Mouse (Mus musculus): ENCODE measurements at regions not wholly inside any gene's neighbourhood (a gene's known extent, or its start where the extent isn't known, plus 50 kb on each side); places are given as distances from the start of the nearest gene placed in this dataset.

- DNase-seq (ENCODE audit: low read depth, low spot score): no peak
Measured at GRCm38 (mm10) chr11:37309691-37310090, 73.9 kb upstream of the Tenm2 start.

- no peak for DNase-seq (ENCODE audit: low read depth, low spot score)
Measured at GRCm38 (mm10) chr11:37306656-37307055, 70.9 kb upstream of the Tenm2 start.
